Mouse (Mus musculus): ENCODE results near the gene Ivns1abp.

DNA sequence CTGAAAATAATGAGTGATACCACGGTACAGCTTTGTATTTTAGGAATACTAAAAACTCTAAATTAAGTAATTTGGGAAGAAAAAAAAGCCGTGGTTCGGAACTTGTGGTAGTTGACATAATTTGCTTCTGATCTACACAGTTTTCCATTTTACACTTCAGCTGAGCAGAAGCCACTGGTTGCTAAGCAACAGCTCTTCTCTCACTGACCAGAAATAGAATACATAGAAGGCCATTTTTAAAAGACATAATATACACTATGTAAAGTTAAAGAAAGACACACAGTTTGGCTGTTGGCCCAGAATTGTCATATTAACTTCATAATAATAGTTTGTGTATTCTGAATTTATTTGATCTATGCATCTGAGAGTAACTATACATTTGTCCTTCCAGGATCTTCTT lies 42.4 kb upstream of the Ivns1abp start:
- TF ChIP-seq CTCF (IDR thresholded peaks at IDR 0.05; ENCODE audit: borderline replicate concordance, extremely low read depth, insufficient read depth, insufficient read length) (no peak), POLR2A (IDR thresholded peaks at IDR 0.05; ENCODE audit: borderline replicate concordance, extremely low read depth, insufficient read depth, insufficient read length, poor library complexity, severe bottlenecking) (no peak)

Measured in brain, embryonic 14.5 days (tissue).